9 mouse cellular contexts compared by ENCODE assay signal in genomic region chr4:154635241-154636052, GRCm38 (mm10). TPM values are rescaled to one million over a fixed set of nuclear protein-coding genes. Genes with fewer than 3 reads are reported as not detected.
DNase-seq lines count a peak whose midpoint lies in the region; ATAC-seq lines count a peak whose summit lies in the region.
"Had no signal": no experiment of that assay in that cellular context is flagged by ENCODE, and none has a peak within 500 bp of the region (broad histone marks: within the 10 kb centered on the region; RNA-seq: fewer than 3 reads in every experiment).

No protein-coding gene starts in this region.

- H3K4me1 ChIP-seq in heart, embryonic 14.5 days (ENCODE audit: control insufficient read depth in 2 of 2, insufficient read depth in 2 of 2, low read length in 2 of 2): peaks cover 23 to 32% of the 10 kb centered on the region in 2 experiments
- peaks cover 59% of the 10 kb centered on the region for H3K4me1 ChIP-seq in limb, embryonic 12.5 days (replicated peaks)
- H3K4me1 ChIP-seq in midbrain, embryonic 13.5 days (replicated peaks): peaks cover 65% of the 10 kb centered on the region

- H3K27ac ChIP-seq in heart, embryonic 14.5 days (replicated peaks in 1 of 2; ENCODE audit: control insufficient read depth in 1 of 2, insufficient read depth in 1 of 2, low read depth in 2 of 2, low read length in 2 of 2): peak overlapping the region; percentile 87 to 97
- peak overlapping the region; percentile 100 for H3K27ac ChIP-seq in limb, embryonic 12.5 days
- peak overlapping the region; percentile 57 for H3K27ac ChIP-seq in midbrain, embryonic 13.5 days
- H3K27ac ChIP-seq: macrophage had no signal

- peaks cover 59% of the 10 kb centered on the region for H3K27me3 ChIP-seq in heart, embryonic 14.5 days (ENCODE audit: control insufficient read depth, insufficient read depth, low read length)
- H3K27me3 ChIP-seq in limb, embryonic 12.5 days: peaks cover 28% of the 10 kb centered on the region; the same call in 1 of the 2 replicates
- peaks cover 93% of the 10 kb centered on the region for H3K27me3 ChIP-seq in midbrain, embryonic 13.5 days

- peak; percentile 40 to 53 for DNase-seq in layer of hippocampus, postnatal 10 days (ENCODE audit: low spot score in 2 of 2)
- no peak for DNase-seq in layer of hippocampus, postnatal 25 days (ENCODE audit: extremely low spot score in 1 of 2, low spot score in 1 of 2)
- peak; percentile 54 for DNase-seq in embryo, embryonic 10.5 days (ENCODE audit: low spot score)
- DNase-seq in frontal cortex, adult 2 months (ENCODE audit: extremely low spot score in 1 of 2, low spot score in 1 of 2): no peak
- DNase-seq in B cell, adult 2 months: no peak

- no peaks in the 10 kb centered on the region for H3K36me3 ChIP-seq in heart, embryonic 14.5 days (ENCODE audit: control insufficient read depth, insufficient read depth, low read length)
- peaks cover 10% of the 10 kb centered on the region; the same call in 1 of the 2 replicates for H3K36me3 ChIP-seq in limb, embryonic 12.5 days
- H3K36me3 ChIP-seq in midbrain, embryonic 13.5 days: no peaks in the 10 kb centered on the region

- peak overlapping the region; percentile 66 to 86 for H3K4me3 ChIP-seq in heart, embryonic 14.5 days (ENCODE audit: control insufficient read depth in 1 of 2, insufficient read depth in 1 of 2, low read depth in 1 of 2, low read length in 2 of 2)
- peak overlapping the region; percentile 93 for H3K4me3 ChIP-seq in limb, embryonic 12.5 days (replicated peaks)
- H3K4me3 ChIP-seq in midbrain, embryonic 13.5 days (replicated peaks): peak overlapping the region; percentile 50

- H3K4me2 ChIP-seq in heart, embryonic 14.5 days (ENCODE audit: low read length): peak overlapping the region; percentile 84
- peak overlapping the region; percentile 82 for H3K4me2 ChIP-seq in limb, embryonic 12.5 days
- H3K4me2 ChIP-seq in midbrain, embryonic 13.5 days (replicated peaks): peak overlapping the region; percentile 76

- under 1% methylated on average over 94 of the region's 94 CpGs for WGBS in heart, embryonic 14.5 days
- under 1% methylated on average over 94 of the region's 94 CpGs for WGBS in limb, embryonic 12.5 days
- WGBS in midbrain, embryonic 13.5 days: under 1% methylated on average over 93 of the region's 94 CpGs

- no peaks in the 10 kb centered on the region for H3K9me3 ChIP-seq in heart, embryonic 14.5 days (ENCODE audit: control insufficient read depth, low read length)
- no peaks in the 10 kb centered on the region for H3K9me3 ChIP-seq in limb, embryonic 12.5 days
- no peaks in the 10 kb centered on the region for H3K9me3 ChIP-seq in midbrain, embryonic 13.5 days

- peak; percentile 10 for ATAC-seq in heart, embryonic 14.5 days (ENCODE audit: insufficient number of reproducible peaks, insufficient read depth, low FRiP score, low read depth)
- ATAC-seq in limb, embryonic 12.5 days (ENCODE audit: insufficient number of reproducible peaks, insufficient read depth, low FRiP score, low TSS enrichment, low read depth): 0 out of 2 replicates have a peak, but pooled peaks have one; percentile 21
- ATAC-seq in midbrain, embryonic 13.5 days: peak; percentile 52

- H3K9ac ChIP-seq in heart, embryonic 14.5 days (ENCODE audit: low read length): peak overlapping the region; percentile 99
- H3K9ac ChIP-seq in limb, embryonic 12.5 days (replicated peaks): peak overlapping the region; percentile 100
- peak overlapping the region; percentile 69 for H3K9ac ChIP-seq in midbrain, embryonic 13.5 days (replicated peaks)

RNA-seq across cellular contexts. Expression of gene Prdm16, which starts 1.2 kb away (rescaled TPM):
- total RNA-seq in layer of hippocampus, postnatal 10 days (2021): 10 to 100 TPM in 1 of 2 experiments, 1 to 10 TPM in 1; 9.8 to 13.5 TPM
- 10 to 100 TPM; 10.1 to 10.3 TPM for total RNA-seq in layer of hippocampus, postnatal 25 days (2021)
- 18.1 and 19.5 TPM in 2 replicates for polyA plus RNA-seq in heart, embryonic 14.5 days (2014; fragmentation: Nextera tagmentation; extraction: Ambion mirVana)
- polyA plus RNA-seq in limb, embryonic 12.5 days (2016; fragmentation: Nextera tagmentation; extraction: Ambion mirVana): 97.9 and 115 TPM in 2 replicates
- 8.7 and 12.5 TPM in 2 replicates for polyA plus RNA-seq in midbrain, embryonic 13.5 days (2015; fragmentation: Nextera tagmentation; extraction: Ambion mirVana)
- 5.0 and 5.4 TPM in 2 replicates for polyA plus RNA-seq in frontal cortex, adult 2 months (2012; rRNA removed)

RNA-seq across cellular contexts. Expression of gene Actrt2, which starts 32.2 kb away (rescaled TPM):
- not detected for total RNA-seq in layer of hippocampus, postnatal 10 days (2021)
- total RNA-seq in layer of hippocampus, postnatal 25 days (2021): not detected
- not detected in 2 replicates for polyA plus RNA-seq in heart, embryonic 14.5 days (2014; fragmentation: Nextera tagmentation; extraction: Ambion mirVana)
- polyA plus RNA-seq in limb, embryonic 12.5 days (2016; fragmentation: Nextera tagmentation; extraction: Ambion mirVana): not detected in 2 replicates
- not detected in 2 replicates for polyA plus RNA-seq in midbrain, embryonic 13.5 days (2015; fragmentation: Nextera tagmentation; extraction: Ambion mirVana)
- not detected in 2 replicates for polyA plus RNA-seq in frontal cortex, adult 2 months (2012; rRNA removed)
- polyA plus RNA-seq: macrophage had no signal

Comparison
In these comparisons a context has a peak if more than half of its experiments do, and no peak if none do; other contexts are left out.
1. DNase-seq: peak in layer of hippocampus, postnatal 10 days (2 of 2) and embryo, embryonic 10.5 days (single experiment); none in layer of hippocampus, postnatal 25 days (0 of 2), frontal cortex, adult 2 months (0 of 2) and B cell, adult 2 months (0 of 2).
2. Peak in every context shown above with its lines, with median percentiles within 50 percentile points of each other: ATAC-seq, H3K27ac ChIP-seq, H3K4me2 ChIP-seq, H3K4me3 ChIP-seq and H3K9ac ChIP-seq.